Mouse (Mus musculus) heart, adult 11 months (tissue): Measurements from ENCODE around the gene Parp6.

Experiments used
- DNase-seq: peaks from one replicate; pipeline ENCODE4 v3.0.0; 2022

Gene Parp6

GRCm38 (mm10) chr9:59687416-59688046 is 70.4 kb downstream of the Parp6 start:
- no peak for DNase-seq

GRCm38 (mm10) chr9:59691635-59692094 is 74.6 kb downstream of the Parp6 start:
- peak; percentile 98 for DNase-seq

- no peak for DNase-seq
Observed at GRCm38 (mm10) chr9:59692145-59692544, 75.1 kb downstream of the Parp6 start.

GRCm38 (mm10) chr9:59694571-59695450 is 77.7 kb downstream of the Parp6 start:
- no peak for DNase-seq

GRCm38 (mm10) chr9:59695451-59695813 is 78.3 kb downstream of the Parp6 start:
- DNase-seq, result no peak

- DNase-seq, result no peak
Observed at GRCm38 (mm10) chr9:59696381-59696780, 79.3 kb downstream of the Parp6 start.
